Mouse (Mus musculus): ENCODE measurements at regions not wholly inside any gene's neighbourhood (a gene's known extent, or its start where the extent isn't known, plus 50 kb on each side); places are given as distances from the start of the nearest gene placed in this dataset.

GRCm38 (mm10) chr9:47384185-47384854 is 145.7 kb upstream of the Cadm1 start:
- TF ChIP-seq POLR2A (IDR thresholded peaks at IDR 0.05; ENCODE audit: borderline replicate concordance, control insufficient read depth, low read depth, low read length) = no peak
- TF ChIP-seq CTCF (IDR thresholded peaks at IDR 0.05; ENCODE audit: control insufficient read depth, insufficient read depth, low read length) = no peak

Measured in bone marrow, adult 2 months (tissue).